Mouse (Mus musculus): ENCODE results near the gene Tjp1. TPM values are rescaled to one million over a fixed set of nuclear protein-coding genes. Genes with fewer than 3 reads are reported as not detected.

The Tjp1 gene
- total and polyA plus RNA-seq, 2 experiments from 2014 or later = 20.2 to 46.2 TPM

DNA sequence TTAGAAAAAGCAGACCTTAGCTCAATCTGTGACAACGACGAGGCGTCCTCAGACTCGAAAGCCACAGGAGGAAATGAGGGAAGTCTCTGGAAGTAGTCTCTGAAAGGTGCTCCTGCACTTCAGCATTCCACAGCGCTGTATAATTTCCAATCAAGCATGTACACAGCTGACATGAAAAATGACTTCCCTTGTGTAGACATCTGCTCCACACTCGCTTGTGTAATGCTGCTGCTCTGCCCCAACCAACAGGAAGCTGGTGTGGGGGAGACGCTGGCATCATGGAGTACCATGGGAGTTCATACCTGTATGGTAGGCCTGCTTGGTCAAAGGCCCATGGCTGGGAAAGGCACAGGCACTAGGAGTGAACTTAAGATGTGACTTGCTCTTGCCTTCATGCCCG lies 103.1 kb downstream of the Tjp1 start:
- Histone ChIP-seq H3K4me3 (ENCODE audit: low read length) (no peak overlapping the region), H3K9me3 (ENCODE audit: low read length) (no peaks in the 10 kb centered on the region), H3K27me3 (ENCODE audit: insufficient read depth, low read length) (no peaks in the 10 kb centered on the region), H3K27ac (no peak overlapping the region), H3K4me1 (ENCODE audit: insufficient read depth, low read length) (0 out of 2 replicates have a peak, but pooled peaks cover 3% of the 10 kb centered on the region), H3K9ac (replicated peaks; ENCODE audit: low read length) (no peak overlapping the region), H3K4me2 (ENCODE audit: low read depth, low read length) (no peak overlapping the region), H3K36me3 (ENCODE audit: insufficient read depth, low read length) (no peaks in the 10 kb centered on the region)
- TF ChIP-seq CTCF (IDR thresholded peaks at IDR 0.05; ENCODE audit: low read depth) = no peak
- DNase-seq (ENCODE audit: low spot score) (peak; percentile 10), ATAC-seq (no peak)
- 78% methylated on average over 8 of the region's 8 CpGs for WGBS

DNA sequence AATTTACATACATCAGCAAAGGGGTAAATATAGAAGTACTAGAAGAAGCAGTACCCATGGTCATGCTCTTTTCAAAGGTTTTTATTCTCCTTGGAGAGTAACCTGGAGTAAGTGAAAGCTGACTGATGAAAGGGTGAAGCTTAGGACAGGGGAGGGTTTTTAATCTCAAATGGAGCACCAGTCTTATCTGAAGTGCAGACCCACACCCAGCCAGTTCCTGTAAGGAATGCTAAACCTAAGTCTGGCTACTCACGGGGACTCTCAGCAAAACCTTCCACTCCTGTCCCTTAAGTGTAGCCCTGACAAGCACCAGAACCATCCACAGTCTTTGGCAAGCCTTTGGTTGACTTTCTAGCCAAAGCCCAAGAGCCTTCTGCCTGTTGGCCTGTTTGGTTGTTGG lies 105.1 kb downstream of the Tjp1 start:
- Histone ChIP-seq H3K4me1 (ENCODE audit: insufficient read depth, low read length) (0 out of 2 replicates have a peak, but pooled peaks cover 3% of the 10 kb centered on the region), H3K36me3 (ENCODE audit: insufficient read depth, low read length) (no peaks in the 10 kb centered on the region), H3K4me2 (ENCODE audit: low read depth, low read length) (no peak overlapping the region), H3K9me3 (ENCODE audit: low read length) (no peaks in the 10 kb centered on the region), H3K9ac (replicated peaks; ENCODE audit: low read length) (no peak overlapping the region), H3K27me3 (ENCODE audit: insufficient read depth, low read length) (no peaks in the 10 kb centered on the region), H3K4me3 (ENCODE audit: low read length) (no peak overlapping the region), H3K27ac (no peak overlapping the region)
- DNase-seq (ENCODE audit: low spot score) (no peak), ATAC-seq (no peak)
- 92% methylated on average over 1 of the region's 1 CpGs for WGBS
- no peak for TF ChIP-seq CTCF (IDR thresholded peaks at IDR 0.05; ENCODE audit: low read depth)

DNA sequence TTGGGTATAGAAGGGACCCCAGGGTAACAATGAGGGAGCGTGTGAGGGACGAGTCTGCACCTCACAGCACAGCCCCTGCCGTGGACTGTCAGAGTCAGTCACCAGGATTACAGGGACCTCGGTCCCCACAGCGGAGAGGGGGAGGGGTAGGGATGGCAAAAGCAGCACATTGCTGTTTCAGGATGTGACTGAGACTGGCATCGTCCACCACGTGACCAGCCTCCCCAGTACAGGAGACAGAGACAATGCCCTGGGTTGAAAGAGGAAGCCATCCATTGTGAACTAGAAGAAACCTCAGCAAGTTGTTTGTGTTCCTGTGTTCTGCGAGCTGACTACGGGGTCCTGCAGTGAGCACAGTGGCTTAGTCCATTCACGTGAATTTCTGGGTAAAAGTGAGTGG lies 106.1 kb downstream of the Tjp1 start:
- H3K9me3 ChIP-seq (ENCODE audit: low read length) = no peaks in the 10 kb centered on the region
- no peaks in the 10 kb centered on the region for H3K27me3 ChIP-seq (ENCODE audit: insufficient read depth, low read length)
- H3K4me3 ChIP-seq (ENCODE audit: low read length) = no peak overlapping the region
- H3K36me3 ChIP-seq (ENCODE audit: insufficient read depth, low read length) = no peaks in the 10 kb centered on the region
- 4% methylated on average over 10 of the region's 10 CpGs for WGBS
- peak overlapping the region; percentile 40; the same call in 1 of the 2 replicates for H3K4me2 ChIP-seq (ENCODE audit: low read depth, low read length)
- DNase-seq (ENCODE audit: low spot score) (peak; percentile 61), ATAC-seq (peak; percentile 69)
- TF ChIP-seq CTCF (IDR thresholded peaks at IDR 0.05; ENCODE audit: low read depth) = no peak
- H3K27ac ChIP-seq = no peak overlapping the region
- H3K4me1 ChIP-seq (ENCODE audit: insufficient read depth, low read length) = 0 out of 2 replicates have a peak, but pooled peaks cover 7% of the 10 kb centered on the region
- H3K9ac ChIP-seq (replicated peaks; ENCODE audit: low read length) = no peak overlapping the region

DNA sequence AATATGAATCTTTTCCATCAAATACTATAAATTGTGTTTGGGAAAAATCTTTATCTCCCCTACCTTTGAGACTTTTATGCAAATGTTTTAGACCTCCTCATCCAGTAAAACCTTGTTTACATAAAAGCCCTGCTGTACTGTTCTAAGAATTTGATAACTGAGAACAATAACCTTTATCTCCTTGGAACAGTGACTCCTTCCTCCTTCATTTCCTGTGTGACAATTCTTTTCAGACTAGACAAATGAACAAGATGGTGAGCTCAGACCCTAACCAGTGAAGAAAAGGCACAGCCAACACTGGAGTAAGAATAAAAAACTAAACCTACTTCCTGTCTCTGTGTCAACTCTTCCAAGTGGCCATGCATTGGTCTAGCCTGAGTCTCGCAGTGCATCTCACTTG lies 107.7 kb downstream of the Tjp1 start:
- no peaks in the 10 kb centered on the region for H3K27me3 ChIP-seq (ENCODE audit: insufficient read depth, low read length)
- no peak for ATAC-seq
- no peak for DNase-seq (ENCODE audit: low spot score)
- TF ChIP-seq CTCF (IDR thresholded peaks at IDR 0.05; ENCODE audit: low read depth) = no peak
- H3K9ac ChIP-seq (replicated peaks; ENCODE audit: low read length) = no peak overlapping the region
- H3K36me3 ChIP-seq (ENCODE audit: insufficient read depth, low read length) = no peaks in the 10 kb centered on the region
- no peaks in the 10 kb centered on the region for H3K9me3 ChIP-seq (ENCODE audit: low read length)
- no peak overlapping the region for H3K27ac ChIP-seq
- 88% methylated on average over 1 of the region's 1 CpGs for WGBS
- H3K4me1 ChIP-seq (ENCODE audit: insufficient read depth, low read length) = 0 out of 2 replicates have a peak, but pooled peaks cover 10% of the 10 kb centered on the region
- no peak overlapping the region for H3K4me3 ChIP-seq (ENCODE audit: low read length)
- H3K4me2 ChIP-seq (ENCODE audit: low read depth, low read length) = no peak overlapping the region

DNA sequence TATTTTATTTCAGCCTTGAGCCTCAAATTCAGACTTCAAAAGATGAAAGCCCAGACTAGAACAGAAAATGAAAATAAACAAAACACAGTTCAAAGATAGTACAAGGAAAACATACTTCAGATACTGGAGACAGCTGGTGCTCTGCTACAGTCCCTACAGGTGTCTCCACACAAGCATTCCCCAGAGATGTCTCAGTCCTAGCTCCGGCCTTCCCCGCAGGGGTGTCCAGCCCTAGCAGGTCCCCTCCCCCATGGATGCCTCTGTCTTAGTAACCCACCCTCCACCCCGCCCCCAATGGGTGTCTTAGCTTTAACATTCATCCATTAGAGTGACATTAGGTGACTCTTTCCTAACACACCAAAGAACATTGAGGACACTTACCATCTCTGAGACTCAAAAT lies 108.6 kb downstream of the Tjp1 start:
- Histone ChIP-seq H3K9ac (replicated peaks; ENCODE audit: low read length) (no peak overlapping the region), H3K4me2 (ENCODE audit: low read depth, low read length) (no peak overlapping the region), H3K4me3 (ENCODE audit: low read length) (no peak overlapping the region), H3K4me1 (ENCODE audit: insufficient read depth, low read length) (0 out of 2 replicates have a peak, but pooled peaks cover 10% of the 10 kb centered on the region), H3K36me3 (ENCODE audit: insufficient read depth, low read length) (no peaks in the 10 kb centered on the region), H3K27me3 (ENCODE audit: insufficient read depth, low read length) (no peaks in the 10 kb centered on the region), H3K9me3 (ENCODE audit: low read length) (no peaks in the 10 kb centered on the region), H3K27ac (no peak overlapping the region)
- no peak for ATAC-seq
- DNase-seq (ENCODE audit: low spot score) = no peak
- 66% methylated on average over 3 of the region's 3 CpGs for WGBS
- TF ChIP-seq CTCF (IDR thresholded peaks at IDR 0.05; ENCODE audit: low read depth) = no peak

DNA sequence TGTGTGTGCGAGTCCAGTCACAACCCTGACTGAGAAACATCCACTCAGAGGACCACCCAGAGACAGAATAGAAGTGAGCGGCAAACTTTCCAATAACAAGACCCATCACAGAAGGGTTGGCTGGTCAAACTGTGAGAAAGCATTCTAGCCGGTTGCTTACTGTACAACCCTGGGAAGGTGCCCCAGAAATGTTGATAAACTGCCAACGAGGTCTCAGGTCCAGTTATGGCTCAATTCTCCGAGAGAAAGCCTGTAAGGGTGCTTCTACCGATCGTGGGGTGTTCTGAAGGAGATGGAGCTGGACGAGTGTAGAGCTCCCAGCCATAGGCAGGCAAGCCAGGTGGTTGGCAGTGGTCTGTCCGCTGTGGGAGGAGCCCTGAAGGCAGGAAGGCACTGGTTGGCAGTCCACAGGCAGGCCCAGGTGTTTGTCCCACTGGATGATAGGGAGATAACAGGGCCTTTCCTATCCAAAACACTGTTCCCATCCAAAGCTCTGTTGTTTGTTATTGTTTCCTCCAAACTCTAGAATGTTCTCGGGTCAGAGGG lies 109.1 kb downstream of the Tjp1 start:
- DNase-seq (ENCODE audit: low spot score) (no peak), ATAC-seq (no peak)
- no peaks in the 10 kb centered on the region for H3K9me3 ChIP-seq (ENCODE audit: low read length)
- 0 out of 2 replicates have a peak, but pooled peaks cover 10% of the 10 kb centered on the region for H3K4me1 ChIP-seq (ENCODE audit: insufficient read depth, low read length)
- no peak overlapping the region for H3K4me2 ChIP-seq (ENCODE audit: low read depth, low read length)
- no peaks in the 10 kb centered on the region for H3K27me3 ChIP-seq (ENCODE audit: insufficient read depth, low read length)
- no peaks in the 10 kb centered on the region for H3K36me3 ChIP-seq (ENCODE audit: insufficient read depth, low read length)
- WGBS = 75% methylated on average over 10 of the region's 10 CpGs
- H3K4me3 ChIP-seq (ENCODE audit: low read length) = no peak overlapping the region
- H3K9ac ChIP-seq (replicated peaks; ENCODE audit: low read length) = no peak overlapping the region
- no peak for TF ChIP-seq CTCF (IDR thresholded peaks at IDR 0.05; ENCODE audit: low read depth)
- peak overlapping the region; percentile 58; the same call in 1 of the 2 replicates for H3K27ac ChIP-seq
